Mouse (Mus musculus) ovary, adult 18-20 months (tissue): ENCODE results near the gene Arid3c.

ENCODE experiments used
- DNase-seq: peaks from one replicate; pipeline ENCODE4 v3.0.0; 2022; ENCODE audit warnings: low spot score, mixed read lengths

Arid3c gene

GRCm38 (mm10) chr4:41677006-41677629 is 53.8 kb downstream of the Arid3c start:
- no peak for DNase-seq

- no peak for DNase-seq
Observed at GRCm38 (mm10) chr4:41676248-41677005, 54.5 kb downstream of the Arid3c start.
